Mouse (Mus musculus) large intestine, adult 2 months (tissue): ENCODE results near the gene Trim8. TPM values are rescaled to one million over a fixed set of nuclear protein-coding genes. Genes with fewer than 3 reads are reported as not detected.

ENCODE experiments used
- DNase-seq: peaks from one replicate; pipeline ENCODE4 v3.0.0-alpha.2; 2012; ENCODE audit warnings: low read depth, low spot score
- WGBS: fragments of 180-500 bp; shearing (Covaris S2); methylation state at CpG from one replicate; pipeline ENCODE4 v1.1.7; 2018; 5-methylcytosine and 5-hydroxymethylcytosine counted together
- polyA plus RNA-seq: library from polyadenylated mRNA; depleted of rRNA; stranded (reverse); fragments of >200 nt; gene quantifications from 2 replicates; pipeline ENCODE4 v1.2.3, GENCODE M21; 2012

The Trim8 gene
- polyA plus RNA-seq, 1 experiment: 16.4 TPM

DNA sequence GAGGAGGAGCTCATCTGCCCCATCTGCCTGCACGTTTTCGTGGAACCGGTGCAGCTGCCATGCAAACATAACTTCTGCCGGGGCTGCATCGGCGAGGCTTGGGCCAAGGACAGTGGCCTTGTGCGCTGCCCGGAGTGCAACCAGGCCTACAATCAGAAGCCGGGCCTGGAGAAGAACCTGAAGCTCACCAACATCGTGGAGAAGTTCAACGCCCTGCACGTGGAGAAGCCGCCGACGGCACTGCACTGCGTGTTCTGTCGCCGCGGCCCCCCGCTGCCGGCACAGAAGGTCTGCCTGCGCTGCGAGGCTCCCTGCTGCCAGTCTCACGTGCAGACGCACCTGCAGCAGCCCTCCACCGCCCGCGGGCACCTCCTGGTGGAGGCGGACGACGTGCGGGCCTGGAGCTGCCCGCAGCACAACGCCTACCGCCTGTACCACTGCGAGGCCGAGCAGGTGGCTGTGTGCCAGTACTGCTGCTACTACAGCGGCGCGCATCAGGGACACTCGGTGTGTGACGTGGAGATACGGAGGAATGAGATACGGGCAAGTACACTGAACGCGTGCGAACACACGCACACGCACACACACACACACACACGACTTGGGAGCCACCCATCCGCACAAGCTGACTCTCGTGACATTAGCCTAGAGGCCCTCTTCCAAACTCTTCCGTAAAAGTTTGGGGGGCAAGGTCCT lies 1.1 kb downstream of the Trim8 start:
- under 1% methylated on average over 53 of the region's 53 CpGs for WGBS
- no peak for DNase-seq

- under 1% methylated on average over 21 of the region's 21 CpGs for WGBS
Measured at GRCm38 (mm10) chr19:46503351-46504084, 2.0 kb downstream of the Trim8 start.

DNA sequence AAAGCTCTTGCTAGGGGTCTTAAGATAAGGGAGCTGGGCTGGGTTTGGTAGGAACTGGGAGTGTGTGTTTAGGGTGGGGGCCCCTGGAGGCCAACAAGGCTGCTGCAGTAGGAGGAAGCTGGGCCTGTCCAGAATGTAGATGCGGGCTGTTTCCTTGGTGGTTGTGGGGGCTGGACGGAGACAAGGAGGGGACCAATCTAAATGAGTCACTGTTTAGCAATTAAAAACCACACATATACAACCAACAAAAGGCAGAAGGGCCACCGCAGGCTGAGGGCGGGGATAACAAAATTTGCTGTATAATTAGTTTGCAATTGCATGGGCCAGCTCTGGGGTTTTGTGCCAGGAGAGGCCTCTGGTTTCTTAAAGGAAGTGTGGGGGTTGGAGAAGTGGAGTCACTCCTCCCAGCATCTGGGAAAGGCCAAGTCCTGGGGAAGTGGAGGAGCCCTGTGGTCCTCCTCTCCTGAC lies 2.6 kb downstream of the Trim8 start:
- DNase-seq: no peak
- WGBS: 0% methylated on average over 4 of the region's 4 CpGs

More at GRCm38 (mm10) chr19:46503351-46504084, 2.0 kb downstream of the Trim8 start:
- DNase-seq: peak; percentile 88

- no peak for DNase-seq
- WGBS: 28% methylated on average over 9 of the region's 9 CpGs
Measured at GRCm38 (mm10) chr19:46504822-46505417, 3.4 kb downstream of the Trim8 start.

DNA sequence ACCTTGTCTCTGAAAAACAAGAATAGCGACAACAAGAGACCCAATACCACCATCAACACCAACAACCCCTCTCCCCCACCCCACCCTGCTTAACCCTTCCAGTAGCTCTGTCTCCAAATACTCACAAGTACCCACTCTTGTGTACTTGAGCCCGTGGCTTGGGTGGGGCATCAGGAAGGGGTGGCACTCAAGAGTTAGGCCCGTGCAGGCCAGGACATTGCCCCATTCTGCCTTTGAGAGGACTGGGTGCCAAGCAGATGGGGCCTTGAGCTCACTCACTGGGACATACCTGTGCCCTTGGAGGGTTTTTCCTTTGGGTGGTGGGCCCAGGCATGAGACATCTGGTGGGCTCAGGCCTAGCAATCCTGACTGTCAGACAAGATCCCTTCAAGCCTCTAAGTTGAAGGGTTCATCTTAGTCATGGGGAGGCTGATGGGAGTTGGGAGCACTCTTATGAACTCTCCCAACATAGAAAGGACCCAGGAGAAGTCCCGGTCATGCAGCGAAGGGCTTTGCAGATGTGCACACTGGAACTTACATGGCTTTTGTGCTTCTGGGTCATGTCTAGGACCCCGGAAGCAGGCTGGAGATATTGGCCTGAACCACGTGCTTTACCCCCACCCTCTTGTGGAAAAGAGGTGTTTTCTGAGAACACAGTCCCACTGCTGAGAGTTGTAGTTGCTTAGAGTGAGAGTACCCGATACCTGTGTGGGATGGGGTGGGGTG lies 4.3 kb downstream of the Trim8 start:
- DNase-seq: no peak
- WGBS: 46% methylated on average over 8 of the region's 8 CpGs

GRCm38 (mm10) chr19:46506372-46506717 lies 4.8 kb downstream of the Trim8 start:
- DNase-seq: no peak
- WGBS: 30% methylated on average over 3 of the region's 3 CpGs

GRCm38 (mm10) chr19:46507181-46507581 lies 5.7 kb downstream of the Trim8 start:
- DNase-seq: no peak
- 67% methylated on average over 8 of the region's 8 CpGs for whole genome bisulfite sequencing

- DNase-seq: no peak
- 21% methylated on average over 1 of the region's 1 CpGs for WGBS
Measured at GRCm38 (mm10) chr19:46507806-46508205, 6.3 kb downstream of the Trim8 start.

GRCm38 (mm10) chr19:46508738-46509137 lies 7.2 kb downstream of the Trim8 start:
- no peak for DNase-seq
- WGBS: 43% methylated on average over 3 of the region's 3 CpGs

DNA sequence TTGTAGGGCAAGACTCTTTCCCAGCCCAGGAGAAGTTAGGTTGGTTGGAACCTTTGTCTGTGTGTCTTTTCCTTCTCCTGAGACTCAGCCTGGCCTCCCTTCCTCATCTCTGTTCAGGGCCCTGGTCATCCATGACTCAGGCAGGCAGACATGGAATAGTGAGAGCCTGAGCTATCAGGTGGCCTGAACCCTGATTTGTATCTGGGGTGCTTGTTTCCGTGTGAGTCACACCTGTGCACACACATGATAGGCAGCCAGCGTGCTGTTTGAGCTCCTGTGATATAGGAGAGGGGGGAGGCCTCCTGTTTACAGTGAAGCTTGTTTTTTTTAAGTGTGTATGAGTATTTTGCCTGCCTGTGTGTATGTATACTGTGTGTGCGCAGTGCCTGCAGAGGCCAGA lies 7.7 kb downstream of the Trim8 start:
- 33% methylated on average over 3 of the region's 3 CpGs for WGBS

DNA sequence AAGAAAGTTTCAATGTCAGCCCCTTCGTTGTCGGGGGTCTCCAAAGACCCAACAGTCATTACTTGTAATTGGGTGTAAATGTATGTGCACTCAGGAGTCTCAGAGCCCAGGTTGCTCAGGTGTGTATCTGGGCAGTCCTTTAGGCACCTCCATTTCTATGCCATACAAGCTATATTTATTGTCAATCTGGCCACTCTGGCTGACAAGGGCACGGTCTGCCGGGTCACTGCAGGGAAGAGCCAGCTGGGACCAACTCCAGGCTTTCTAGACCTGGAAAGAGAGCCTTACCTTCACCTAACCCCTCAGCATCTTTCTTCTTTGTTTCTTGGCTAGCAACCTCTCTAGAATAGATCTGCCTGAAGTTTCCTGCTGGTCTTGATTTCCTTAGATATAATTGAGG lies 8.2 kb downstream of the Trim8 start:
- no peak for DNase-seq

More for the DNA sequence above, 7.7 kb downstream of the Trim8 start:
- no peak for DNase-seq

GRCm38 (mm10) chr19:46510401-46510800 lies 8.9 kb downstream of the Trim8 start:
- WGBS: 29% methylated on average over 5 of the region's 5 CpGs

More for the DNA sequence above, 8.2 kb downstream of the Trim8 start:
- WGBS: 48% methylated on average over 4 of the region's 4 CpGs

GRCm38 (mm10) chr19:46510824-46511223 lies 9.3 kb downstream of the Trim8 start:
- DNase-seq: no peak
- 33% methylated on average over 3 of the region's 3 CpGs for WGBS

More at GRCm38 (mm10) chr19:46510401-46510800, 8.9 kb downstream of the Trim8 start:
- no peak for DNase-seq

GRCm38 (mm10) chr19:46511263-46511662 lies 9.8 kb downstream of the Trim8 start:
- 76% methylated on average over 10 of the region's 10 CpGs for WGBS
- DNase-seq: no peak

- no peak for DNase-seq
- WGBS: 81% methylated on average over 12 of the region's 12 CpGs
Measured at GRCm38 (mm10) chr19:46514387-46514786, 12.9 kb downstream of the Trim8 start.

DNA sequence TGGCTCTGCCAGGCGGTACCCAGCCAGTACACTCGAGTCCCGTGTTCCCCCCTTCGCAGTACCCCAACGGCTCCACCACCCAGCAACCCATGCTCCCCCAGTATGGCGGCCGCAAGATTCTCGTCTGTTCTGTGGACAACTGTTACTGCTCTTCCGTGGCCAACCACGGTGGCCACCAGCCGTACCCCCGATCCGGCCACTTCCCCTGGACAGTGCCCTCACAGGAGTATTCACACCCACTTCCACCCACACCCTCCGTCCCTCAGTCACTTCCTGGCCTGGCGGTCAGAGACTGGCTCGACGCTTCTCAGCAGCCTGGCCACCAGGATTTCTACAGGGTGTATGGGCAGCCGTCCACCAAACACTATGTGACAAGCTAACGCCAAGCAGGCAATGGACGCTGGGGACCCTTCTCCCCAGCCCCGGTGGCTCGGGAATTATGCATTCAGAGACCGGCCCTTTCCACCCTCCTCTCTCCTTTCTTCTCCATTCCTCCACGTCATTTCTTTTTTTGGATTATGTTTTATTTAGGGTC lies 13.9 kb downstream of the Trim8 start:
- 90% methylated on average over 24 of the region's 24 CpGs for WGBS
- no peak for DNase-seq

GRCm38 (mm10) chr19:46516667-46517528 lies 15.4 kb downstream of the Trim8 start:
- no peak for DNase-seq
- WGBS: 59% methylated on average over 3 of the region's 3 CpGs

DNA sequence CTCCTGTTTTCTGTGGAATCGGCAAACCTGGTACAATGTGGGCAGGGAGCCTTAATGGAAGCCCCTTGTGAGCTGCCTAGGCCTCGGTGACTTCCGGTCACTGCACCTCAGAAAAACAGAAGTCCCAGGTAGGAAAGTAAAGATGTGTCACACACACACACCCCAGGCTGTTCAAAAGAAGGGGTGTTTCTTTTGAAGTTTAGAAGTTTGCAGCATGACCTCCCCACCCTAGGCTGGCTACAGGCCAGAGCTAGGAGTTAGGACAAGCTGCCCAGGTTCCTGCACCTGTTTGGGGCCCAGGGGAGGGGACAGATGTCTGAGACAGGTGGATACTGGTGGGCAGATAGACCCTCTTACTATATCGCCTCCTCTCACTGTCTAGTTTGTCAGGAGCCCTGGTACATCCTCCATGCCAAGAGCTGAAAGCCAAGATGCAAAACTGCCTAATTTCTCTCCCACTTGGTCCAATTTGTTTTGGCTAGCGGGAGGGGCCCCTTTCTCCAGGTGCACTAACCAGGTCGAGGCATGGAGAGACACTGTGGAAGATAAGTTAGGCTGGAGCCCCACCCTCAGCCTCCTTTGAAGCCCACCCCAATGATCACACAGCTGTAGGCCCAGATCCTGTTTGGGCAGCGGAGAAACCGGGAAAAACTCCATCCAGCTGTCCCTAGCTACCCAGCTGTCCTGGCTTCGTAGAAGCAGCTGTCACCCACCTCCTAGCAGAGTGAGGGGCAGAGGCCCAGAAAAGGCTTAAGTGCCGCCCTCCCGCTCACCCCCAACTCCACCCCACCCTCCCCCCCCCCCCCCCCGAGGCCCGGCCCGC lies 16.2 kb downstream of the Trim8 start:
- WGBS: 11% methylated on average over 14 of the region's 14 CpGs

More for the DNA sequence above, 16.2 kb downstream of the Trim8 start:
- no peak for DNase-seq
